ENCODE assay signal across 16 mouse cellular contexts in genomic region chr4:107850091-107850490, GRCm38 (mm10).
"Had no signal": no experiment of that assay in that cellular context is flagged by ENCODE, and none has a peak within 500 bp of the region (broad histone marks: within the 10 kb centered on the region; RNA-seq: fewer than 3 reads in every experiment).

No protein-coding gene starts in this region.

- H3K27me3 ChIP-seq: megakaryocyte, embryonic 14.5 days had no signal

- H3K4me3 ChIP-seq: intestine, embryonic 15.5 days; left cerebral cortex, adult 2 months; limb, embryonic 15.5 days; liver, embryonic 12.5 days; megakaryocyte, embryonic 14.5 days; midbrain, embryonic 15.5 days; neural tube, embryonic 12.5 days had no signal

- ATAC-seq: intestine, embryonic 15.5 days; liver, embryonic 12.5 days; midbrain, embryonic 15.5 days had no signal

- H3K9me3 ChIP-seq: intestine, embryonic 15.5 days; limb, embryonic 15.5 days; liver, embryonic 12.5 days; megakaryocyte, embryonic 14.5 days; midbrain, embryonic 15.5 days; neural tube, embryonic 12.5 days had no signal

- H3K4me1 ChIP-seq: intestine, embryonic 15.5 days; liver, embryonic 12.5 days; neural tube, embryonic 12.5 days had no signal

- H3K27ac ChIP-seq: intestine, embryonic 15.5 days; left cerebral cortex, adult 2 months; limb, embryonic 15.5 days; liver, embryonic 12.5 days; macrophage; midbrain, embryonic 15.5 days; neural tube, embryonic 12.5 days had no signal

- H3K36me3 ChIP-seq: intestine, embryonic 15.5 days; limb, embryonic 15.5 days had no signal

- DNase-seq: lung, embryonic 14.5 days; lung, postnatal 10 days; retina, postnatal 1 day; right cerebral cortex, postnatal 4 days; spleen, adult 18-20 months; thymus, adult 18-20 months; thymus, postnatal 14 days had no signal

- H3K4me2 ChIP-seq: intestine, embryonic 15.5 days; limb, embryonic 15.5 days; liver, embryonic 12.5 days; lung, embryonic 14.5 days; midbrain, embryonic 11.5 days; midbrain, embryonic 15.5 days; neural tube, embryonic 12.5 days had no signal

- H3K9ac ChIP-seq: intestine, embryonic 15.5 days; limb, embryonic 15.5 days; liver, embryonic 12.5 days; lung, embryonic 14.5 days; midbrain, embryonic 15.5 days; neural tube, embryonic 12.5 days had no signal
